Mouse (Mus musculus) liver, embryonic 14.5 days (tissue): Measurements from ENCODE around the gene Phf10.
"Not testable (repeated sequence)": the region's sequence is repeated elsewhere in the genome, so short reads cannot be mapped to it uniquely, and the experiment has no call there.

Source experiments
- CTCF ChIP-seq: IDR thresholded peaks from 2 replicates; pipeline ENCODE4 v1.5.1; 2016; ENCODE audit warnings: antibody characterized with exemption, low read depth, control low read depth
- EP300 ChIP-seq: IDR thresholded peaks from 2 replicates; pipeline ENCODE4 v1.6.1; 2016; ENCODE audit warnings: antibody characterized with exemption, low read depth

DNA sequence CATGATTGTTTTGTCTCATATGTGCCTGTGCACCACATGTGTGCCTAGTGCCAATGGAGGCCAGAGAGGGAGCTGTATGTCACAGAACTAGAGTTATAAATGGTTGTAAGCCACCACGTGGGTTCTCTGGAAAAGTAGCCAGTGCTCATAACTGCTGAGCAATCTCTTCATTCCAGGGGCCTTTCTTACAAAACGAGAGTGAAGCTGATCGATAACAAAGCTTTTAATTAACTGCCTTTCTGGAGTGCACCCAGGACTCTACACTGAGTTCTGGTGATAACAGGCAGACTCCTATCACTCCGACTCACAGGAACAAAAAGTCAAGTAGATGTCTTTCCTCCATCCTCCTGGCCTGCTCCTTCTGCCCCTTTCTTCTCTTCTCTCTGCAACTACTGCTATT, 39.0 kb upstream of the Phf10 start:
- TF ChIP-seq CTCF, EP300: not testable (repeated sequence)
